Mouse (Mus musculus): ENCODE results near the gene Tlr2. TPM values are rescaled to one million over a fixed set of nuclear protein-coding genes. Genes with fewer than 3 reads are reported as not detected.
"Not testable (repeated sequence)": the region's sequence is repeated elsewhere in the genome, so short reads cannot be mapped to it uniquely, and the experiment has no call there.

Tlr2 gene
- polyA plus RNA-seq (2016; fragmentation: Nextera tagmentation; extraction: Ambion mirVana), result 3.0 and 3.2 TPM in 2 replicates

DNA sequence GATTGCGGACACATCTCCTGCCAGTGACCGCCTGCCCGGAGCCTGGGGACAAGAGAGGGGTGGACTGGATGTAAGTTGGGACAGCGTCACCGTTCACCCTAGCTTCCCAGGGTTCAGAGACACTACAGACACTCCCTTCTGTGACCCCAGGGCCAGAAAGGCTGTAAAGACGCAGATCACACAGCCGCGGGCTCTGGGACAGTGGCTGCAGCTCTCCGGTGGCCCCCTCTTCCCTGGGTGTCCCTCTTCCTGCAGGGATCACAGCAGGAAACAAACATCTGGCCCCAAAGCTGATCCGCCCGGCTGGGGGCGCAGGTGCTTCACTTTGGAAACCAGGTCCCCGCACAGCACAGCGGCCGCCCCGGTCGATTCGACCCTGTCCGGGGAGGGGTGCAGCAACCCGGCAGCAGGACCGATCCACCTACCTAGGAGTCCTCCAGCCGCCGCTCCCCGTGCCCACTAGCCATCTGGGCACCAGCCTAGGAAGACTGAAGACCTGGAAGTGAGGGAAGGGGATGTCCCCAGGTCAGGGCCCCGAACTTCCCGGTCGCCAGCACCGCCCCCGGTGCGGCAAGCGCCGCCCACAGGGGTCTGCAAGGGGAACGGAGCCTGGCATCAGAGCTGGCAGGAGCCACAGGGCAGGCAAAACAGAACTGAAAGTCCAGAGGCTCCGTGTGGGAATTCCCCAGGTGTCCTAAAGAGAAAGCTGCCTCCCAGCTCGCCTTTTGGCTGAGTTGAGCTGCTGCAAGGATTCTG lies at the start of gene Tlr2:
Gene Tlr2 (minus strand): TSS at position 673 of the 756 bp plus-strand sequence.
- H3K4me1 ChIP-seq, result peaks cover 27% of the 10 kb centered on the region
- no peak within 1 kb of the TSS for H3K27ac ChIP-seq
- ATAC-seq, result peak; percentile 76
- peak within 1 kb of the TSS; percentile 60 for H3K4me3 ChIP-seq
- 1% methylated on average over 35 of the region's 35 CpGs for WGBS (ENCODE audit: insufficient replicate concordance)
- peaks cover 9% of the 10 kb centered on the region for H3K27me3 ChIP-seq (replicated peaks)
- H3K9ac ChIP-seq, result peak within 1 kb of the TSS; percentile 49
- H3K36me3 ChIP-seq, result no peaks in the 10 kb centered on the region
- H3K9me3 ChIP-seq (replicated peaks), result no peaks in the 10 kb centered on the region
- peak within 1 kb of the TSS; percentile 80 for H3K4me2 ChIP-seq

DNA sequence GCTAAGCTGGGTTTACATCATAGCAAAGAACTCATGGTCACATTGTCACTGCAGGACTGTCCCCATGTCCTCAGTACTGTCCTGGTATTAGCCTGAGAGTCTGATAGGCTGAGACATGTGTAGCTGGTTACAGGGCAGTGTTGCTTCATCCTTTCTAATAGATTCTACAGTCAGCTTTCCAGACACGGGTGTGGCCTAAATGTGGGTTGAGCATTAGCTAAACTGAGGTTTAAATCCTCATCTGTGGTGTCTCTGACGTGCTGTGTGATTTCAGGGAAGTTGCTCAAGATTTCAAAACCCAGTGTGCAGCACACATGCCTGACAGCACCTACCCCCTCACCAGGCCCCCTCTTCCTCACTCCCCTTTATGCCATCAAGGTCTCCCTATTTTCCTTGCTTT lies 43.6 kb upstream of the Tlr2 start:
- Histone ChIP-seq H3K9ac (no peak overlapping the region), H3K4me1 (no peaks in the 10 kb centered on the region), H3K36me3 (no peaks in the 10 kb centered on the region), H3K9me3 (replicated peaks) (no peaks in the 10 kb centered on the region), H3K4me2 (no peak overlapping the region), H3K4me3 (no peak overlapping the region), H3K27ac (no peak overlapping the region), H3K27me3 (replicated peaks) (no peaks in the 10 kb centered on the region)
- ATAC-seq, result no peak
- 40% methylated on average over 2 of the region's 2 CpGs for WGBS (ENCODE audit: insufficient replicate concordance)

DNA sequence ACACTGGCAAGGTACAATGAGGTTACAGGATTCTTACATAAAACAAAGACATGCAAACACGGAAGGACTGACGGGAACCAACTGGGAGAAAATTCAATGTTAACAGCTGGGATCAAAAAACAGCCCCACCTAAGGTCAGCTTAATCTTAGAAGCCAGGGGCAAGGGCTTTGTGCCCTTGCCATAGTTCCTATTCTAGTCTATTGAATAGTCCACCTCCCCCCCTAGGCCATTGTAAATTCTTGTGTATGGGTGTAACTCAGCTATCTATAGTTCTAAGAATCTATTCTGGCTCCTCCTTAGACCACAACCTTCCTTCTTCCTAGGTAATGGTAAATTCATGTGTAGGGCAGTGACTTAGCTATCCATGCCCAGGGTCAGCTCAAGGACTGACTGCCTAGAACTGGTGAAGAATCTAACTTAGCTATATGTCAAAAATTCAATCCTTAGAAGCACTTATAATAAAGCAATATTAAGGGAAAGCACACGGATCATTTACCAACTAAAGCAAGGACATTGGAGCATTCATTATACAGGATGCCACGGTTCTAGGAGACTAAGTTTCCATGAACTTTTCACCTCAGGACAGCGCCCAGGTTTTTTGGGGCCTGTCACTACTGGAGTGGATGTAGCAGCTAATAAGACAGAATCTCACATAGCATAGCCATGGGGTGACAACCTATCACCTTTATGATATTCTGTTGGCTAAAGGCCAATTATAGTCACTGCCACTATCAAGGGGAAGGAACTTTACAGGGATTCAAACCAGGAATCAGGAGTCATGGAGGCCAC lies 37.9 kb upstream of the Tlr2 start:
- H3K4me2 ChIP-seq; H3K9ac ChIP-seq; H3K4me1 ChIP-seq; ATAC-seq; H3K36me3 ChIP-seq; H3K4me3 ChIP-seq; H3K9me3 ChIP-seq (replicated peaks); H3K27me3 ChIP-seq (replicated peaks); H3K27ac ChIP-seq: not testable (repeated sequence)
- WGBS (ENCODE audit: insufficient replicate concordance), result 71% methylated on average over 5 of the region's 5 CpGs

DNA sequence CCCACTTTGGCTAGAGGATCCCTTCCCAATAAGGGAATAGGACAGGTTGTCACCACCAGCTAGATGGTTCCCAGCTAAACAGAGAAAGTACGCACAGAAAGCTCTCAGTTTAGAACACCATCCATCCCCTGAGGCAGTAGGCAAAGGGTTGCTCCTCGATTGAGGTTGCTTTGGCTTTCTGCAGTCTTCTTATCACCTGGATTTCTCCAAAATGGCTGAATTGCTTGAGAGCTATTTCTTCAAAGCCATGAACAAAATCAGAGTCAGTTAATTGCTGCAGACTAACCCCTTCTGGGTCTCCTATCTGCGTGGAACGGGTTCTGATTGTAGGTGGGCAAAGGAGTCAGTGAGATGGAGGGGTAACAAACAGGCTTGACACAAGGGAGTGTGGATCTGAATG lies 37.2 kb upstream of the Tlr2 start:
- H3K9me3 ChIP-seq (replicated peaks), result no peaks in the 10 kb centered on the region
- no peaks in the 10 kb centered on the region for H3K27me3 ChIP-seq (replicated peaks)
- H3K36me3 ChIP-seq, result no peaks in the 10 kb centered on the region
- WGBS (ENCODE audit: insufficient replicate concordance), result 79% methylated on average over 4 of the region's 4 CpGs
- no peak overlapping the region for H3K9ac ChIP-seq
- no peak for ATAC-seq
- H3K4me2 ChIP-seq, result no peak overlapping the region
- H3K4me3 ChIP-seq, result no peak overlapping the region
- H3K4me1 ChIP-seq, result no peaks in the 10 kb centered on the region
- no peak overlapping the region for H3K27ac ChIP-seq

DNA sequence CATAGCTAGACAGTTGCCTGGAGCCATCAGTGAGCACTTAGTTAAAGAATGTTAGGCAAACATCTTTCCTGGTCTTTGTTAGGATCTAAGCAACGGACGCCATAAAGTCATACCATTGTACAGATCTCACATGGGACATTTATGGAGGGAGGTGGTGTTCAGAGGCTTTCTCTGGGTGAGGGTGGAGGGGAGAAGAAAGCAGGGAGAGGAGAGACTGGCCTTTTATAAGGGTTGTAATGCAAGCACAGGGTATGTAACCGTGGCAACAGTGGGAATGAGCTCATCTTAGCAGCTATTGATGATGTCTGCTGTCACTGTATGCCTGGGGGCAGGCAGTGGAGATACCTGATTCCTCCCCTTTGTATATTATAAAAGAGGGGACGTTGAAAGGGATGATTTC lies 34.7 kb upstream of the Tlr2 start:
- no peak overlapping the region for H3K4me3 ChIP-seq
- no peak overlapping the region for H3K27ac ChIP-seq
- 64% methylated on average over 4 of the region's 4 CpGs for WGBS (ENCODE audit: insufficient replicate concordance)
- H3K4me2 ChIP-seq, result no peak overlapping the region
- ATAC-seq, result no peak
- no peaks in the 10 kb centered on the region for H3K4me1 ChIP-seq
- H3K9ac ChIP-seq, result no peak overlapping the region
- H3K9me3 ChIP-seq (replicated peaks), result no peaks in the 10 kb centered on the region
- H3K36me3 ChIP-seq, result no peaks in the 10 kb centered on the region
- H3K27me3 ChIP-seq (replicated peaks), result no peaks in the 10 kb centered on the region

DNA sequence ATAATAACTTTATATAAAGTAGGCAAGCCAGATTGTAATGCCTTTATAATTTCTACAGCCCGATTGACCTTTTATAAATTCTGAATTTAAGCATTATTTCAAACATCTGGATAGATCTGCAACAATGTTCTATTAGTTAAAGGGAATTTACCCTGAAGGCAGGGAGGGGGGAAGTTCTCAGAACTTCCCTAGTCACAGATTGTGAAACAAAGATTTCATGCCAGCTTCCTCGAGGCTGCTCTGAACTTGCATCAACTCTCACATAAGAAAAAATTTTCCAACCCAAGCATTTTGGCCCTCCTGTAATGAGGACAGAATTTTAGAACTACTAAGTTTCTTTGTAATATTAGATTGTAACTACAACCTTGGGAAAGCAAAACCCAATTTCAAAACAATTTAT lies 33.5 kb upstream of the Tlr2 start:
- not testable (repeated sequence) for ATAC-seq; H3K27ac ChIP-seq; H3K4me2 ChIP-seq; H3K27me3 ChIP-seq (replicated peaks); H3K4me3 ChIP-seq; H3K9me3 ChIP-seq (replicated peaks); H3K4me1 ChIP-seq; H3K9ac ChIP-seq; H3K36me3 ChIP-seq
- 61% methylated on average over 2 of the region's 2 CpGs for WGBS (ENCODE audit: insufficient replicate concordance)

DNA sequence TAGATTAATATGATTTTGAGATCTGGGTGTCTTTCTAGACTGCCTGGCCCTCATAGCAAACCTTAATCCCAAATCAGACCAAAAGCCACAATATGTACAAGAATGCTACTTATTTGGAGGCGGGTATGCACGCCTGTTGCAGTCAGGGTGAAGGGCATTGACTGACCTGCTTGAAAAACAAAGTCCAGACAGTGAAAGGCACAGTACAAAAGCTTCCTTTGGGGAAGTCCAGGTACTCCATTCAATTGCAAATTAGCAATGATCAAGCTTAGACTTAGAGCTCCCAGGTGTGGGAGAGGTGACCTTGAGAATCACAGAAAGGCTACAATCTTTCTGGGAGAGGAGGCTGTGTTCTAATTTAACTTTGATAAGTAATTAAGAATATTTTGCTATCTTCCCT lies 31.3 kb upstream of the Tlr2 start:
- not testable (repeated sequence) for H3K4me3 ChIP-seq; H3K4me2 ChIP-seq; H3K9ac ChIP-seq; H3K27me3 ChIP-seq (replicated peaks); H3K36me3 ChIP-seq; H3K27ac ChIP-seq; H3K9me3 ChIP-seq (replicated peaks); ATAC-seq; H3K4me1 ChIP-seq
- 65% methylated on average over 2 of the region's 2 CpGs for WGBS (ENCODE audit: insufficient replicate concordance)

DNA sequence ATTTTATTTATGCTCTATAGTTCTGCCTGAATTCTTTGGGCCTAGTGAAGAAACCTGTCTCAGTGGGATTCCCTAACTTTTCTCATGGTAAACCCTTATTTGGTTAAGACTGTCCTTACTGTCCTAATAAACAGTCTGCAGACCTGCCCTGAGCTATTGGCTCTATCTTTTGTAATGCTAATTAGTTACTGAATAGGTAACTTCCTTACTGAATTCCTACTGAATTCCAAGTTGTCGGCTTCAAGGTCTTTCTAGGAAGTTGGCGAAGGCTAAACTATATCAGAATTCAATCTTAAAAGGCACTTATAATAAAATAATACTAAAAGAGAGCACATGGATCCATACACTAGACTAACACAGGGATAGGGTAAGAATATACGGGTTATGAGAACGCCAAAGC lies 30.4 kb upstream of the Tlr2 start:
- H3K27me3 ChIP-seq (replicated peaks); H3K4me2 ChIP-seq; H3K27ac ChIP-seq; H3K9ac ChIP-seq; ATAC-seq; H3K36me3 ChIP-seq; H3K9me3 ChIP-seq (replicated peaks); H3K4me1 ChIP-seq; H3K4me3 ChIP-seq: not testable (repeated sequence)
- 85% methylated on average over 4 of the region's 4 CpGs for WGBS (ENCODE audit: insufficient replicate concordance)

DNA sequence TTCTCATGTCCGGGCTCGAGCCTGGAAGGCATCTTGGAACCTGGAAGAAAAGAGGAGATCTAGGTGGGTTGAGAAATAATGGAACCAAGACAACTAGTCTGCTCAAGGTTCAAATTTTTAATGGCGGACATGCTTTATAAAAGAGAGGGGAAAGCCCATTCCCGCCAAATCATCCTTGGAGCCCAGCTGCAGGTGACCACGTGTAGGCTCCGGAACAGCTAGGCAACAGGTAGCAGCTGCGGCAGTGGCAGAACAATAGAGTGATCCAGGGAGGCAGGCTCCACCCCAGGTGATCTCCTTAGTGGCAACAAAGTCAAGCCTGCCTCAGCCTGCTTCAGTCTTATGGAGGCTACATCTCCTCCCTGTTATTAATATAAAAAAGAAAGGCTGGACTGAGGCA lies 30.0 kb upstream of the Tlr2 start:
- 72% methylated on average over 7 of the region's 7 CpGs for WGBS (ENCODE audit: insufficient replicate concordance)
- not testable (repeated sequence) for ATAC-seq

DNA sequence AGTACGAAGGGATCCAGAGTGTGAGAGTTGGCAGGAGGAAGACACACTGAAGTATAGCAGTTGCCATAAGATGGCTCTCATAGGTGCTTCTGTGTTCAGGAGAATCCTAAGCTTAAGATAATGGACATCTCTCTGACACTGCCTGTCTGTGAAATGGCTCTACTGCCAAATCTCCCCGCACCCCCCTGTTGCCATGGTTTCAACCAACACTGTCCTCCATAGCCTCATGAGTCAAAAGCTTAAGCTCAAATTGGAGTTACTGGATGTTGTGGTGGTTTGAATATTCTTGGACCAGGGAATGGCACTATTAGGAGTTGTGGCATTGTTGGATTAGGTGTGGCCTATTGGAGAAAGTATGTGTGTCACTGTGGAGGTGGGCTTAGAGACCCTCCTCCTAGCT lies 28.2 kb upstream of the Tlr2 start:
- Histone ChIP-seq H3K36me3 (no peaks in the 10 kb centered on the region), H3K27me3 (replicated peaks) (no peaks in the 10 kb centered on the region), H3K27ac (no peak overlapping the region), H3K4me3 (no peak overlapping the region), H3K4me1 (no peaks in the 10 kb centered on the region), H3K9me3 (replicated peaks) (no peaks in the 10 kb centered on the region), H3K4me2 (no peak overlapping the region), H3K9ac (no peak overlapping the region)
- WGBS (ENCODE audit: insufficient replicate concordance), result 85% methylated on average over 2 of the region's 2 CpGs
- ATAC-seq, result no peak

More for the DNA sequence above, 30.0 kb upstream of the Tlr2 start:
- not testable (repeated sequence) for H3K4me1 ChIP-seq; H3K4me2 ChIP-seq; H3K27ac ChIP-seq; H3K36me3 ChIP-seq; H3K27me3 ChIP-seq (replicated peaks); H3K9me3 ChIP-seq (replicated peaks); H3K4me3 ChIP-seq; H3K9ac ChIP-seq

DNA sequence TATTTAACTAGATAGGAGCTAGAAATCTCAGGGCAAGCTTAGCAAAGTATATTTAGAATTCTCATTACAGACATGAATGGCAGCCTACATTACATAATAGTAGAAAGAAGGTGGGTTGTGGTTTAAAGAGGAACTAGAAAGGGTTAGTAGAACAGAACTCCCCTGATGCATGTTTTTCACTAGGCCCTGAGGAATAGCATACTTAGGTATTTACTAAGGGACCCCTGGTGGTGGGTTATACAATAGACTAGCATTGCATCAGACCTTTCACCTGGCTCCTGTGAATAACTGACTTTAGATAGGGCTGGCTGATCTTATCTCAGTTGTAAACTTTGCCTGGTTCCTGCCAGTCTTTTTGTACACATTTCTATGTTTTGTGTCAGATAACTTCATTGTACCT lies 25.5 kb upstream of the Tlr2 start:
- H3K9me3 ChIP-seq (replicated peaks); H3K27me3 ChIP-seq (replicated peaks); H3K27ac ChIP-seq; ATAC-seq; H3K4me1 ChIP-seq; H3K36me3 ChIP-seq; H3K4me3 ChIP-seq; H3K4me2 ChIP-seq; H3K9ac ChIP-seq: not testable (repeated sequence)

DNA sequence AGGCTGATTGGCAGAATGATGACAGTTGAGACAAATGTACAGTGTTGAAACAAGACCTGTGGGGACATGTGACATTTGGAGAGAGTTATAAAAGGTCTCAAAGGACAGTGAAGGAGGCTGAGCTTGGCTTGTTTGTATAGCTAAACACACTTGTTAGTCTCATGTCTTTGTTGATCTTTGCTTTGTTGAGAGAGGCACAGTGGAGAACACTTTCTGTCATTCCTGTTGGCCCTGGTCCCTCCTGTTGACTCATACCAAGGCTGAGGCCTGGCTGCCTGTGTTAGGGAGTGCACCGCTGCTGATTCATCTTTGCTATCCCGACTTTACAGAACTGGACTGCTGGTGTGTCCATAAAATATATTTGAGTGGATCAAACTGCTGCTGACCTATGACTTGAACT lies 23.6 kb upstream of the Tlr2 start:
- H3K27ac ChIP-seq, result no peak overlapping the region
- H3K4me3 ChIP-seq, result no peak overlapping the region
- H3K9ac ChIP-seq, result no peak overlapping the region
- H3K4me1 ChIP-seq, result 0 out of 2 replicates have a peak, but pooled peaks cover 6% of the 10 kb centered on the region
- H3K36me3 ChIP-seq, result no peaks in the 10 kb centered on the region
- H3K27me3 ChIP-seq (replicated peaks), result no peaks in the 10 kb centered on the region
- peak; percentile 35; the same call in 1 of the 2 replicates for ATAC-seq
- H3K9me3 ChIP-seq (replicated peaks), result no peaks in the 10 kb centered on the region
- no peak overlapping the region for H3K4me2 ChIP-seq
- 79% methylated on average over 2 of the region's 2 CpGs for WGBS (ENCODE audit: insufficient replicate concordance)
